Mouse (Mus musculus) embryonic fibroblast, embryonic 13.5 days (primary cell): Measurements from ENCODE around the gene Ttll5. TPM values are rescaled to one million over a fixed set of nuclear protein-coding genes. Genes with fewer than 3 reads are reported as not detected.
A peak's percentile ranks its signal among the peaks of the same experiment; 100 is the strongest.

Experiments
- H3K27ac ChIP-seq: 2 replicates; pipeline ENCODE4 v1.5.1; 2012; ENCODE audit warnings: low read length, control low read depth, inconsistent platforms; ENCODE audit not compliant: insufficient read depth
- H3K4me1 ChIP-seq: 2 replicates; pipeline ENCODE4 v1.6.1; 2011; ENCODE audit warnings: low read length; ENCODE audit not compliant: control insufficient read depth, insufficient read depth
- H3K4me3 ChIP-seq: 2 replicates; pipeline ENCODE4 v1.5.1; 2011; ENCODE audit warnings: mild to moderate bottlenecking, control low read depth, low read length; ENCODE audit not compliant: insufficient read depth
- CTCF ChIP-seq: IDR thresholded peaks from 2 replicates; pipeline ENCODE4 v1.5.1; 2011; ENCODE audit warnings: mild to moderate bottlenecking, control low read depth, low read length, moderate library complexity, borderline replicate concordance; ENCODE audit not compliant: insufficient read depth
- POLR2A ChIP-seq: IDR thresholded peaks from 2 replicates; pipeline ENCODE4 v1.6.1; 2011; ENCODE audit warnings: low read depth, mild to moderate bottlenecking, control low read depth, low read length, moderate library complexity
- polyA plus RNA-seq: library from polyadenylated mRNA; stranded (reverse); fragments of >200 nt; gene quantifications from 2 replicates; pipeline ENCODE4 v1.2.4, GENCODE M21; 2011; ENCODE audit warnings: low read depth; ENCODE audit not compliant: missing spikeins, insufficient read length

Ttll5 gene
- polyA plus RNA-seq, 1 experiment, result 23.0 TPM

GRCm38 (mm10) chr12:85910811-85911210 lies 86.4 kb downstream of the Ttll5 start:
- Histone ChIP-seq H3K4me3 (no peak overlapping the region), H3K4me1 (no peaks in the 10 kb centered on the region), H3K27ac (no peak overlapping the region)
- TF ChIP-seq CTCF, result no peak
- TF ChIP-seq POLR2A, result no peak

GRCm38 (mm10) chr12:85912712-85913504 lies 88.4 kb downstream of the Ttll5 start:
- H3K4me3 ChIP-seq, result no peak overlapping the region
- no peak overlapping the region for H3K27ac ChIP-seq
- no peaks in the 10 kb centered on the region for H3K4me1 ChIP-seq
- TF ChIP-seq CTCF (no peak), POLR2A (no peak)

- no peak for TF ChIP-seq CTCF
- TF ChIP-seq POLR2A, result no peak
- Histone ChIP-seq H3K27ac (no peak overlapping the region), H3K4me3 (no peak overlapping the region), H3K4me1 (no peaks in the 10 kb centered on the region; the same call in 1 of the 2 replicates)
These were observed 102.4 kb downstream of the Ttll5 start for GRCm38 (mm10) chr12:85926897-85927296.

- Histone ChIP-seq H3K4me3 (no peak overlapping the region), H3K27ac (no peak overlapping the region), H3K4me1 (no peaks in the 10 kb centered on the region; the same call in 1 of the 2 replicates)
- TF ChIP-seq CTCF (no peak), POLR2A (no peak)
These were observed 104.1 kb downstream of the Ttll5 start for GRCm38 (mm10) chr12:85928513-85928912.

GRCm38 (mm10) chr12:85929711-85930110 lies 105.3 kb downstream of the Ttll5 start:
- no peaks in the 10 kb centered on the region; the same call in 1 of the 2 replicates for H3K4me1 ChIP-seq
- peak overlapping the region; percentile 44; the same call in 1 of the 2 replicates for H3K27ac ChIP-seq
- TF ChIP-seq CTCF (no peak), POLR2A (no peak)
- H3K4me3 ChIP-seq, result no peak overlapping the region

GRCm38 (mm10) chr12:85930713-85931112 lies 106.3 kb downstream of the Ttll5 start:
- TF ChIP-seq POLR2A (no peak), CTCF (no peak)
- no peak overlapping the region for H3K4me3 ChIP-seq
- H3K4me1 ChIP-seq, result no peaks in the 10 kb centered on the region; the same call in 1 of the 2 replicates
- H3K27ac ChIP-seq, result no peak overlapping the region

- H3K4me3 ChIP-seq, result no peak overlapping the region
- TF ChIP-seq CTCF, result no peak
- TF ChIP-seq POLR2A, result no peak
- H3K27ac ChIP-seq, result no peak overlapping the region
- peaks cover 3% of the 10 kb centered on the region for H3K4me1 ChIP-seq
These were observed 108.8 kb downstream of the Ttll5 start for GRCm38 (mm10) chr12:85933241-85933640.

GRCm38 (mm10) chr12:85937384-85937783 lies 112.9 kb downstream of the Ttll5 start:
- Histone ChIP-seq H3K4me3 (no peak overlapping the region), H3K27ac (peak overlapping the region; percentile 95; the same call in 1 of the 2 replicates), H3K4me1 (peaks cover 3% of the 10 kb centered on the region)
- TF ChIP-seq CTCF, result no peak
- TF ChIP-seq POLR2A, result no peak

- Histone ChIP-seq H3K4me1 (no peaks in the 10 kb centered on the region), H3K27ac (no peak overlapping the region), H3K4me3 (no peak overlapping the region)
- TF ChIP-seq CTCF, result no peak
- no peak for TF ChIP-seq POLR2A
These were observed 119.0 kb downstream of the Ttll5 start for GRCm38 (mm10) chr12:85943456-85943855.

- no peak for TF ChIP-seq CTCF
- no peak for TF ChIP-seq POLR2A
- Histone ChIP-seq H3K4me1 (no peaks in the 10 kb centered on the region), H3K27ac (no peak overlapping the region), H3K4me3 (no peak overlapping the region)
These were observed 120.0 kb downstream of the Ttll5 start for GRCm38 (mm10) chr12:85944419-85944818.
